Comparison of ENCODE assay signal across 8 mouse cellular contexts in the genomic region with DNA sequence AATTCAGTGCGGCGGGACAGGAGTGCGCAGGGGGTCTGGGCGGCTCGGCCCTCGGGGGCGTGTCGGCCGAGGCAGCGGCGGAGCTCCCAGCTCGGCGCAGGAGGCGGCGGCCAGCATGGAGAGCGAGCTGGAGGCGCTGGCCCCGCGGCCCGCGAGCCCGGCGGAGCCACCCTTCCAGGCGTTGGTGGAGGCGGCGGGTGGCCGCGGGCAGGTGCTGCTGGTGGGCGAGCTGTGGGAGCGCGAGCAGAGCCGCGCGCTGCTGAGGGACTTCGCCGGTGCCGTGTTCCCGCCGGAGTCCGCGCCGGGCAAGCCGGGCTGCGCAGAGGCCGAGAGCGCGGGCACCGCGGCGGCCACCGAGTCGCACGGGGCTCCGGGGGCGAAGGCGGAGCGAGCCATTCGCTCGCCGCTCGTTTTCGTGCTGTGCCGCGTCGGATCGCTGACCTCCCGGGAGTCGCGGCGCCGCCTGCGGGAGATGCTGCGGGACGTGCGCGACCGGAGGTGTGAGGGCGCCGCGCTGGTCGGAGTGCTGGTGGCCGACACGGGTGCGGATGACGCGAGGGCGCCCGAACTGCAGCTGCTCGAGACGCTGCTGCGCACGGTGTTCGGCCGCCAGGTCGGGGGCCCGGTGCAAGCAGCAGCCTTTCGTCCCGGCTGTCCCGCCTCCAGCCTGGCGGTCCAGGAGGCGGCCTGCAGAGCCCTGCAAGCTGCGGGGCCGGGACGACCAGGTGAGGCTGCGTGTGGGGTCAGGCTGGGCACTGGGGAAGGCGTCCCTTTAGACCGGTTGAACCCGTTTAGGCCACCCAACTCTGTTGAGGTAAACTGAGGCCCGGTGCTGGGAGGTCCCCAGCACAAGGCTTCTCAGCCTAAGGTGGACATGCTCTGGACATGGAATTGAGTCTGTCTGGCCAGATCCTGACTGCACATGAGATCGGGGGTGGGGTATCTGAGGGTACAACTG. TPM values are rescaled to one million over a fixed set of nuclear protein-coding genes. Genes with fewer than 3 reads are reported as not detected.
A peak's percentile ranks its signal among the peaks of the same experiment; 100 is the strongest.
DNase-seq lines count a peak whose midpoint lies in the region; ATAC-seq lines count a peak whose summit lies in the region.

Gene 2810459M11Rik, plus strand, starts transcription at position 16 of the 958 bp plus-strand sequence.

- H3K4me3 ChIP-seq in heart, embryonic 15.5 days: peak within 1 kb of the TSS; percentile 60

- H3K9ac ChIP-seq in heart, embryonic 15.5 days: peak within 1 kb of the TSS; percentile 59

- WGBS in heart, embryonic 15.5 days: under 1% methylated on average over 110 of the region's 110 CpGs

- no peaks in the 10 kb centered on the region for H3K36me3 ChIP-seq in heart, embryonic 15.5 days
- H3K36me3 ChIP-seq in splenic B cell, adult 2 months (ENCODE audit: control insufficient read depth, insufficient read depth, low read length, poor library complexity, severe bottlenecking): no peaks in the 10 kb centered on the region

- peaks cover 4% of the 10 kb centered on the region; the same call in 1 of the 2 replicates for H3K9me3 ChIP-seq in heart, embryonic 15.5 days (replicated peaks)

- H3K27me3 ChIP-seq in heart, embryonic 15.5 days: peaks cover 60% of the 10 kb centered on the region
- H3K27me3 ChIP-seq in splenic B cell, adult 2 months (ENCODE audit: control insufficient read depth, insufficient read depth, low read length, poor library complexity, severe bottlenecking): no peaks in the 10 kb centered on the region; the same call in 1 of the 2 replicates

- peak; percentile 64 for ATAC-seq in heart, embryonic 15.5 days (replicated peaks; ENCODE audit: insufficient number of reproducible peaks, insufficient read depth, low FRiP score, low read depth)
- ATAC-seq in megakaryocyte, adult 5-6 weeks (ENCODE audit: poor library complexity, severe bottlenecking): peak; percentile 38

- peak within 1 kb of the TSS; percentile 97 for H3K4me2 ChIP-seq in heart, embryonic 15.5 days

- peaks cover 13% of the 10 kb centered on the region for H3K4me1 ChIP-seq in heart, embryonic 15.5 days (replicated peaks)

- no peak within 1 kb of the TSS for H3K27ac ChIP-seq in heart, embryonic 15.5 days

- peak; percentile 39 to 48 for DNase-seq in adrenal gland, adult 18-20 months (ENCODE audit: low spot score in 2 of 2)
- no peak for DNase-seq in adrenal gland, adult 8-10 months
- peak; percentile 20 for DNase-seq in thymus, postnatal 0 days (ENCODE audit: low spot score)
- DNase-seq in thymus, postnatal 10 days (ENCODE audit: low spot score in 2 of 2): no peak
- peak; percentile 23 to 36 for DNase-seq in layer of hippocampus, postnatal 25 days (ENCODE audit: extremely low spot score in 1 of 2, low spot score in 1 of 2)
- DNase-seq in splenic B cell, adult 2 months (ENCODE audit: low read depth, low spot score): peak; percentile 29

RNA-seq across cellular contexts. Expression of gene 2810459M11Rik, which starts in this region (rescaled TPM):
- total RNA-seq in adrenal gland, adult 18-20 months (2021): under 1 TPM in 1 of 2 experiments, not detected in 1; 0.13 TPM
- total RNA-seq in adrenal gland, adult 8-10 months (2022): 1 to 10 TPM in 1 of 4 experiments, under 1 TPM in 3; 0.18 to 1.0 (median 0.29) TPM
- 0.14 and 0.15 TPM in 2 replicates for polyA plus RNA-seq in thymus, postnatal 0 days (2015; fragmentation: Nextera tagmentation; extraction: Ambion mirVana)
- 0.28 and 0.36 TPM in 2 replicates for polyA plus RNA-seq in heart, embryonic 15.5 days (2015; fragmentation: Nextera tagmentation; extraction: Ambion mirVana)
- total RNA-seq in layer of hippocampus, postnatal 25 days (2021): 10 to 100 TPM; 10.2 to 14.4 TPM
- not detected in 2 replicates for total RNA-seq in megakaryocyte, adult 5-6 weeks (2015)
- total RNA-seq in megakaryocyte, adult 5-6 weeks (2017): not detected in 2 replicates

Comparison
In these comparisons a context has a peak if more than half of its experiments do, and no peak if none do; other contexts are left out.
1. RNA of gene 2810459M11Rik (total RNA-seq): 10.2 to 14.4 TPM in layer of hippocampus, postnatal 25 days; 0.18 to 1.0 TPM in adrenal gland, adult 8-10 months, 0.13 TPM in adrenal gland, adult 18-20 months and not detected in megakaryocyte, adult 5-6 weeks; every median in the first group is over 4 times any median in the second.
2. Peak in DNase-seq in adrenal gland, adult 18-20 months; RNA of the gene not detected or under 1 TPM.
3. Peak in DNase-seq in thymus, postnatal 0 days; RNA of the gene not detected or under 1 TPM.
4. Peak in ATAC-seq, H3K4me3 ChIP-seq, H3K9ac ChIP-seq and H3K4me2 ChIP-seq in heart, embryonic 15.5 days; RNA of the gene not detected or under 1 TPM.
5. Peak in ATAC-seq in megakaryocyte, adult 5-6 weeks; RNA of the gene not detected or under 1 TPM.
6. DNase-seq: peak in layer of hippocampus, postnatal 25 days (2 of 2) and splenic B cell, adult 2 months (single experiment); none in adrenal gland, adult 8-10 months (single experiment) and thymus, postnatal 10 days (0 of 2).